Mouse (Mus musculus): ENCODE measurements at regions not wholly inside any gene's neighbourhood (a gene's known extent, or its start where the extent isn't known, plus 50 kb on each side); places are given as distances from the start of the nearest gene placed in this dataset.

- TF ChIP-seq EP300 (IDR thresholded peaks at IDR 0.05; ENCODE audit: low read depth in 1 of 2, low read length in 2 of 2) (no peak), POLR2A (IDR thresholded peaks at IDR 0.05; ENCODE audit: control insufficient read depth in 1 of 2, insufficient read depth in 1 of 2, low read depth in 1 of 2, low read length in 2 of 2, poor library complexity in 1 of 2) (no peak), SMC3 (IDR thresholded peaks at IDR 0.05; ENCODE audit: low read depth, low read length) (no peak), MAX (IDR thresholded peaks at IDR 0.05; ENCODE audit: low read length) (no peak), MXI1 (IDR thresholded peaks at IDR 0.05; ENCODE audit: low read depth, low read length) (no peak)
Observed at GRCm38 (mm10) chr13:25857569-25857968, 587.3 kb upstream of the Nrsn1 start.

Data from MEL (cell line).